Mouse (Mus musculus): ENCODE measurements at regions not wholly inside any gene's neighbourhood (a gene's known extent, or its start where the extent isn't known, plus 50 kb on each side); places are given as distances from the start of the nearest gene placed in this dataset.
A peak's percentile ranks its signal among the peaks of the same experiment; 100 is the strongest.

GRCm38 (mm10) chrY:89267946-89268345, 215.3 kb downstream of the Gm21294 start:
- DNase-seq (ENCODE audit: low spot score) = peak; percentile 0
